Mouse (Mus musculus) olfactory bulb, adult 2 months (tissue): Measurements from ENCODE around the gene Nfu1.

ENCODE experiments used
- CTCF ChIP-seq: fragments of 200-500 bp; IDR thresholded peaks from 2 replicates; pipeline ENCODE4 v1.5.1; 2012; ENCODE audit warnings: low read depth, mild to moderate bottlenecking, low read length, moderate library complexity; ENCODE audit not compliant: insufficient read depth
- POLR2A ChIP-seq: fragments of 200-500 bp; IDR thresholded peaks from 2 replicates; pipeline ENCODE4 v1.6.1; 2012; ENCODE audit warnings: mild to moderate bottlenecking, low read depth, low read length, moderate library complexity; ENCODE audit not compliant: insufficient read depth

DNA sequence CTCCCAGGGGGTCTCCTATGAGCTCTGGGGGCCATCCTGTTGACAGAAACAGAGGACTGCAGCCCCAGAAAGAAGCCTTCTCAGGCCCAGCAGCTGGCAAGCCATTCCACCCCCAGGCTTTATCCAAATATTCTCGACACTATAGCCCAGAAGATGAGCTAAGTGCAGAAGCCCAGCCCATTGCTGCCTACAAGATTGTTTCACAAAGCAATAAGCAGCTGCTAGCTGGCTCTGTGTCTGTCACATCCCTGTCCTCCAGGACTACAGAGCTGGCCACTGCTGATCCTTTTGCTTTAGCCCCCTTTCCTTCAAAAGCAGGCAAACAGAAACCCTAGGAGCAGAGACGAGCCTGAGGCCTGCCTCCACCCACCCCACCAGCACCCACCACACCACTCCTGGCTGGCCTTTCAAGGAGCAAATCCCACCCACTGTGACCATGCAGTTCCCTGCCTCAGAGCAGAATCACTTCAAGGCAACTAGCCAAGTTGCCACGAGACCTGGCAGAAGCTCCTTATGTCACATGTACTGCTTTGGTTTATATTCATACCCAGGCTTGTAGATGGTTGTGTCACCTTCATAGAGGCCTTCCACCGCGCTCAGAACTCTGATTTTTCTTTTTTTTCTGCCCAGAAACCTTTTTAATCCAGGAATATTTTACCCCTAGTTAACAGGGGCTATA is 12.3 kb upstream of the Nfu1 start:
- no peak for TF ChIP-seq POLR2A
- no peak for TF ChIP-seq CTCF
